Mouse (Mus musculus) heart, embryonic 16.5 days (tissue): ENCODE data around the gene Axdnd1. TPM values are rescaled to one million over a fixed set of nuclear protein-coding genes. Genes with fewer than 3 reads are reported as not detected.

Source experiments
- ATAC-seq: fragments of 200-750 bp; cut with Nextera tagmentation; replicated peaks from 2 replicates; pipeline ENCODE4 v1.8.0; 2017; ENCODE audit warnings: moderate number of reproducible peaks; ENCODE audit not compliant: insufficient read depth, low FRiP score; ENCODE audit errors: extremely low read depth
- H3K27ac ChIP-seq: fragments of 300-500 bp; sonication (generic); 2 replicates; pipeline ENCODE4 v1.5.1; 2014; ENCODE audit warnings: mild to moderate bottlenecking, low read length, control low read depth, moderate library complexity
- H3K27me3 ChIP-seq: fragments of 300-500 bp; sonication (generic); 2 replicates; pipeline ENCODE4 v1.6.1; 2014; ENCODE audit warnings: low read length, mixed read lengths; ENCODE audit not compliant: control insufficient read depth, insufficient read depth
- H3K36me3 ChIP-seq: fragments of 300-500 bp; sonication (generic); 2 replicates; pipeline ENCODE4 v1.6.1; 2014; ENCODE audit not compliant: control insufficient read depth, insufficient read depth
- H3K4me1 ChIP-seq: fragments of 300-500 bp; sonication (generic); 2 replicates; pipeline ENCODE4 v1.6.1; 2014; ENCODE audit warnings: low read length, mixed read lengths; ENCODE audit not compliant: control insufficient read depth, insufficient read depth
- H3K4me2 ChIP-seq: fragments of 300-500 bp; sonication (generic); 2 replicates; pipeline ENCODE4 v1.6.1; 2014; ENCODE audit warnings: low read depth, mild to moderate bottlenecking, control low read depth, low read length
- H3K4me3 ChIP-seq: fragments of 300-500 bp; sonication (generic); 2 replicates; pipeline ENCODE4 v1.5.1; 2014; ENCODE audit warnings: mild to moderate bottlenecking, control low read depth, low read length
- H3K9ac ChIP-seq: fragments of 300-500 bp; sonication (generic); 2 replicates; pipeline ENCODE4 v1.6.1; 2014; ENCODE audit warnings: low read length, control low read depth
- H3K9me3 ChIP-seq: fragments of 300-500 bp; sonication (generic); replicated peaks from 2 replicates; pipeline ENCODE4 v1.6.1; 2016; ENCODE audit warnings: low read length; ENCODE audit not compliant: control insufficient read depth
- WGBS: fragments of 180-500 bp; shearing (Covaris S2); extraction: QIAGEN DNeasy Blood & Tissue Kit; methylation state at CpG from one replicate; pipeline ENCODE4 v1.1.7; 2014; 5-methylcytosine and 5-hydroxymethylcytosine counted together
- polyA plus RNA-seq: library from polyadenylated mRNA; unstranded; fragments of >200 nt; fragmentation: Nextera tagmentation; extraction: Ambion mirVana; gene quantifications from 2 replicates; pipeline ENCODE4 v1.2.1, GENCODE M21; 2015

Gene Axdnd1
- polyA plus RNA-seq, 1 experiment from 2014 or later: 0.32 TPM

GRCm38 (mm10) chr1:156284851-156285540, 136.0 kb downstream of the Axdnd1 start:
- WGBS: 47% methylated on average over 9 of the region's 9 CpGs
- H3K4me3 ChIP-seq: no peak overlapping the region
- no peak for ATAC-seq

GRCm38 (mm10) chr1:156284207-156284606, 136.8 kb downstream of the Axdnd1 start:
- WGBS: 39% methylated on average over 10 of the region's 10 CpGs
- Histone ChIP-seq H3K4me3 (no peak overlapping the region), H3K27me3 (no peaks in the 10 kb centered on the region), H3K27ac (no peak overlapping the region), H3K9ac (no peak overlapping the region), H3K36me3 (no peaks in the 10 kb centered on the region), H3K4me1 (no peaks in the 10 kb centered on the region), H3K4me2 (no peak overlapping the region), H3K9me3 (no peaks in the 10 kb centered on the region)
- no peak for ATAC-seq

More at GRCm38 (mm10) chr1:156284851-156285540, 136.0 kb downstream of the Axdnd1 start:
- Histone ChIP-seq H3K4me1 (no peaks in the 10 kb centered on the region), H3K4me2 (no peak overlapping the region), H3K9me3 (no peaks in the 10 kb centered on the region), H3K9ac (no peak overlapping the region), H3K27me3 (no peaks in the 10 kb centered on the region), H3K27ac (no peak overlapping the region), H3K36me3 (no peaks in the 10 kb centered on the region)

GRCm38 (mm10) chr1:156280131-156280530, 140.8 kb downstream of the Axdnd1 start:
- no peak overlapping the region for H3K27ac ChIP-seq
- H3K4me2 ChIP-seq: no peak overlapping the region
- no peak overlapping the region for H3K4me3 ChIP-seq
- H3K9me3 ChIP-seq: no peaks in the 10 kb centered on the region
- no peak overlapping the region for H3K9ac ChIP-seq
- no peak for ATAC-seq
- no peaks in the 10 kb centered on the region for H3K4me1 ChIP-seq
- H3K36me3 ChIP-seq: no peaks in the 10 kb centered on the region
- WGBS: 75% methylated on average over 7 of the region's 7 CpGs
- H3K27me3 ChIP-seq: no peaks in the 10 kb centered on the region

- Histone ChIP-seq H3K9ac (no peak overlapping the region), H3K4me1 (no peaks in the 10 kb centered on the region), H3K27ac (no peak overlapping the region), H3K27me3 (no peaks in the 10 kb centered on the region), H3K36me3 (no peaks in the 10 kb centered on the region), H3K9me3 (no peaks in the 10 kb centered on the region), H3K4me2 (no peak overlapping the region), H3K4me3 (no peak overlapping the region)
- ATAC-seq: no peak
- 63% methylated on average over 7 of the region's 7 CpGs for WGBS
These were observed 147.3 kb downstream of the Axdnd1 start for GRCm38 (mm10) chr1:156273647-156274046.

Other genes starting within 250 kb of the Axdnd1 start
- 1.4 and 1.6 TPM in 2 replicates for gene Fam163a, start 216.1 kb downstream of the Axdnd1 start, polyA plus RNA-seq
- gene Tdrd5, start 117.5 kb downstream of the Axdnd1 start, polyA plus RNA-seq: 0.24 and 0.88 TPM in 2 replicates
- 0.12 TPM in 1 of 2 replicates, not detected in the other for gene Nphs2, start 110.4 kb downstream of the Axdnd1 start, polyA plus RNA-seq
- 469 and 612 TPM in 2 replicates for gene Gm2000, start 55.1 kb downstream of the Axdnd1 start, polyA plus RNA-seq
- gene Soat1, start 53.2 kb upstream of the Axdnd1 start, polyA plus RNA-seq: 25.0 and 27.5 TPM in 2 replicates
- gene Gm10031, start 102.9 kb upstream of the Axdnd1 start, polyA plus RNA-seq: 0.25 and 1.1 TPM in 2 replicates
- 2.7 TPM in 2 replicates for gene Abl2, start 137.6 kb upstream of the Axdnd1 start, polyA plus RNA-seq